Mouse (Mus musculus): ENCODE results near the gene Trim54.
A peak's percentile ranks its signal among the peaks of the same experiment; 100 is the strongest.

Trim54 gene

GRCm38 (mm10) chr5:31116354-31116753, at the start of gene Trim54:
Gene Trim54 (plus strand): TSS chr5:31116712.
- DNase-seq, result no peak

GRCm38 (mm10) chr5:31069810-31070209, 46.7 kb upstream of the Trim54 start:
- no peak for DNase-seq

GRCm38 (mm10) chr5:31071059-31071458, 45.5 kb upstream of the Trim54 start:
- DNase-seq, result no peak

GRCm38 (mm10) chr5:31071821-31072220, 44.7 kb upstream of the Trim54 start:
- DNase-seq, result no peak

- DNase-seq, result no peak
Measured at GRCm38 (mm10) chr5:31073176-31073575, 43.3 kb upstream of the Trim54 start.

GRCm38 (mm10) chr5:31076346-31076745, 40.2 kb upstream of the Trim54 start:
- no peak for DNase-seq

DNA sequence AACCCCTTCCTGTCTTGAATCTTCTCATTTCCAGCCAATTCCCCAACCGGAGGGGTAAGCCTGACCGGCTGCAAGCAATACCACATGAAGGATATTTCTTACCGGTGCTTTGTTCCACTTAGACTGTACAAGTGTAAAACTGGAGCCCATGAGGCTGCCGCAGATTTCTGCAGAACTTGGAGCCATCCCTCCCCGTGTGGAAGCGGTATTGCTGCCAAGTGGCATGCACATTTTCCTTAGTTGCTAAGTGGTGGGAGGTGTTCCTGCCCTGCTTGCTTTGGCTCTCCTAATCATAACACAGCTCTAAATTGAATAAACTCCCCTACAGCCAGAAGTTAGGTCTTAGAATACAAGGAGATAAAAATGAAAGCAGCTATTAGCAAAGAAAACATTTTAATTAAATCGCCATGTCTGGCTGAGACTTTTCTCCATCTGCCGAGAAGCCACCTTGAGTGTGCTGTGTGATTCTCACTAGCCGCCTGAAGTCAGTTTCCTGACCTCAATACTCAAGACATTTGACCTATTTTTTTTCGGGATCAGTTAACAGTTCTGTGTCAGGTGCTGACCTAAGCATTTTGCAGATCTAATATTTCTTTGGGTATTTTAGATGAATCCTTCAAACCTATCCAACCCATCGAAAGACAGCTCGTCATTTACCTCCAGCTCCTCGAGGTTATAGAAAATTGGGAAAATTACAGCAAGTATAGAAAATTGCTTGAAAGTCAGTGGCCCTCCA, 36.3 kb upstream of the Trim54 start:
- no peak for DNase-seq

- DNase-seq, result no peak
Measured at GRCm38 (mm10) chr5:31080795-31081164, 35.7 kb upstream of the Trim54 start.

- peak; percentile 50 for DNase-seq
Measured at GRCm38 (mm10) chr5:31081386-31081785, 35.1 kb upstream of the Trim54 start.

GRCm38 (mm10) chr5:31082355-31082754, 34.2 kb upstream of the Trim54 start:
- peak; percentile 62 for DNase-seq

DNA sequence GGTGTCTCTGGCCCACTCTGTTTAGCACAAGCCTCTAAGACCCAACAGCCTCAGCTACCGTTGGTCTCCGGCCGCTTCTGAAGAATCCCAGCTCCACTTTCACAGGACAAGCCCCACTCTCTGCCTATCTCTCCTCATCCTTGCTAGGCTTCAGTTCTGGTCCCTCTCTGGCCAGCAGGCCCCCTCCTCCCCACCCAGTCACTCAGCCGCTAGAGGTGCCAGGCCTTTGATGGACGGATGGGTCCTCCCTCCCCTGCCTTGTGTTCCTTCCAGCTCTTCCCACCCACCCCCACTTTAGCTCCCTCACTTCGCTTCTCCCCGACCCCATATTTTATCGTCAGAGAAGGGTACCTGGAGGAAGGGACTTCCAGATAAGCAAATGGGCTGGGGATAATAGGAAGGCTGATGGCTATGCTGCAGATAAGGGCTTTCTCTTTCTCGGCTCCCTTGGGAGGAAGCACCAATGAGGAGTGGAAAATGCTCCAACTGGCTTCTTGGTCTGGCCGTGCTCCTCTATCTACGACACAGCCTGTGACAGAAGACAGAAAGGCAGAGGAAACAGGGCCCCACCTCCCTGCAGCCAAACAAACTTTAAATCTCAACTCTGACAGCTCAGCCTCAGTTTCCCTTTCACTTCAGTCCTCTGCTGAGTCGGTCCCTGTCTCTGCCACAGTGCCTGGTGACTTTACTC, 33.4 kb upstream of the Trim54 start:
- peak; percentile 55 for DNase-seq

DNA sequence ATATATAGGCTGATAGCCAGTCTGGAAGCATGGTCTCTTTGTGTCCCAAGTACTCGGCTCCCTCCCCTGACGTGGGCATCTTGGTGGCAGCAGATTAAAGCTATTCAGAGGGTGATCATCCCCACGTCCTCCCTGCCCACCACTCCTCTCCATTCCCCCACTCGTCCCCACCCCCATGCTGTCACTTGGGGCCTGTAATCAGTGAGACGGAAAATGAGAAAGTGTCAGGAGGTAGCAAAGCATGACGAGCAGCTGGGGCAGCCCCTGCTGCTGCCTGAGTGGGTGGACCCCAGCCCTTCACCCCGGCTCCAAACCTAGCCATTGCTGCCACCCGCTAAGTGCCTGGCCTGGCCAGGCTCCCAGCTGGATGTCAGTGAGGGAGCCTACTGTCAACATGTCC, 32.6 kb upstream of the Trim54 start:
- no peak for DNase-seq

DNA sequence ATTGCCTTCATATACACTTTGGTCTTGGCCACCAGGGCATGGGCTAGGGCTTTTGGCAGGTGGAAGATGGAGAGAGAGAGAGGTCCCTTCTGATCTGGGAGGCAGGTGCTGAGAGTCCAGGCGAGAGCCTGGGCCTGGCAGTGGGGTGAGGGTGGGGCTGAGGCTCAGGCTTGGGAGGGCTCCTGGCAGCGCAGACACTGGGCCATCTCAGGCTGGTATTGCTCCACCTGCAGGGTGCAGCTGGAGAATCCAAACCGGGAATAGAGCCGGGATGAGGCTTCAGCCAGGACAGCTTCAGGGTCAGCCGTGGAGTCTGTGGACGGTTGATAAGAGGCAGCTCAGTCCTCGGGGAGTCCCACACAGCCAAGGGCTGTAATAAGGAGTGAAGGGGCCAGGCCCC, 29.9 kb upstream of the Trim54 start:
- no peak for DNase-seq

GRCm38 (mm10) chr5:31087131-31087530, 29.4 kb upstream of the Trim54 start:
- no peak for DNase-seq

DNA sequence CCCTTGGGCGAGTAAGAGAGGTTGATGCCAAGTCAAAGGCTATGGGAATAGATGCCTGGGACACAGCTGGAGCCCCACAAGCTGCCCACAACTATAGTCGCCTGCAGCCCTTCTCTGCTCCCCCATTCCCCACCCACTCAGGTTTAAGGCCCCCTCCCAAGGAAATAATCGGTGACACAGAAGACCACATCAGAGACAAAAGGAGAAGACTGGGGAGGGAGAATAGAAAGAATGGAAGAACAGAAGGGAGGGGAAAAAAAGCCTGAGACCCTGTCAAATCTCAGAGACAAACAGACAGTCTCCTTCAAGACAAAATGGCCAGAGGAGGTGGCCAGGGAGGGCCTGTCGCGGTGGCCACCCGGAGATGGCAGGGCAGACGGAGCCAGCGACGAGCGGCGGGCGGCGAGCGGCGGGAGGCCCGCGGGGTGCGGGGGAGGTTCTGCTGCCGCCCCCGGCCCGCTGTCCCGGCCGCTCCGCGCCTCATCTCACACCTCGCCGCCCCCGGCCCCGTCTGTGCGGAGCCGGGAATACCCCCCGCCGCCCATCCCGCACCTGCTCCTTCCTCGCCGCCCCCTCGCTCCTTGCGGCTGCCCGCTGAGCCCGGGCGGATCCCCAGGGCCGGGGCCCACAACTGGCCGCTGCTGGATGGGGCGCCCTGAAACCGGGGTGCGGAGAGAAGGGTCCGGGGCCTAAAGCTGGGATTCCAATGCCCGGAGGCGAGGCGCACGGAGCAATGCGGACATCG, 24.1 kb upstream of the Trim54 start:
- no peak for DNase-seq

DNA sequence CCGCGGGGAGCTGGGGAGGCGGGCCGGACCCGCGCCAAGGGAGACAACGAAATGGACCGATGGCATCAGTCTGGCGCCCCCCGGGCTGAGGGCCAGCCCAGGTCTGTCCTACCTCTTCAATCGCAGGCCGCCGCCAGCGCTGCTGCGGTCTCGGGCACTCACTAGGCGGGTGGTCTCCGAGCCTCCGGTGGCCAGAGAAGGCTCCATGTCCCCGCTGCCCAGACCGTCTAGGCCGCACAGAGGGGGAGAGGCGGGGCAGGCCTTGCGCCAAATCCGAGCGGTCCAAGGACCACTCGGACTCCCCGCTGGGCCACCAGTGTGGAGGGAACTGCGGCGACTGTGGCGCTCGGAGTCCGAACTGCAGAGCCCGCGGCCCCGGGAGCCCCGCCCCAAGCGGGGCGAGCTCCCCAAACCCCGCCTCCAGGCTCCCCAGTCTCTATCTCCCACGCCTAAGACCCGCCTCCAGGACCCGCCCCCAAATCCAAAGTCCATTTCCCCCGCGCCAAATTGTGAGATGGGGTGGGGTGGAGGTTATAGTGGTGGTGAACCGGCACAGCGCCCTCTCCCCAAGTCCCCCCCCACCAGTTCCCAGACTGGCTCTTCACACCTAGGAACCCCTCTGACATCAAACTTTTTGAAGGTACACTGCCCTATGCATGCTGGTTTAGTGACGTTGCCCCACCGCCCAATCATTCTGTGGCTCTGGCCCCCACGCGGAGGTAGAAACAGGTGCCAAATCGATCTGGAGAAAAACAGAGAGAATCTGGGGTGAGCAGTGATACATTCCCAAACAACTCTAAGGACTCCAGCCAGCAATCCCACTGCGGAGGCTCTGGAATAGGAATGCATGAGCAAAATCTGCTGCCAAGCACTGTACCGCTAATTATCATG, 23.1 kb upstream of the Trim54 start:
- DNase-seq, result peak; percentile 71

GRCm38 (mm10) chr5:31094100-31094798, 22.3 kb upstream of the Trim54 start:
- no peak for DNase-seq

DNA sequence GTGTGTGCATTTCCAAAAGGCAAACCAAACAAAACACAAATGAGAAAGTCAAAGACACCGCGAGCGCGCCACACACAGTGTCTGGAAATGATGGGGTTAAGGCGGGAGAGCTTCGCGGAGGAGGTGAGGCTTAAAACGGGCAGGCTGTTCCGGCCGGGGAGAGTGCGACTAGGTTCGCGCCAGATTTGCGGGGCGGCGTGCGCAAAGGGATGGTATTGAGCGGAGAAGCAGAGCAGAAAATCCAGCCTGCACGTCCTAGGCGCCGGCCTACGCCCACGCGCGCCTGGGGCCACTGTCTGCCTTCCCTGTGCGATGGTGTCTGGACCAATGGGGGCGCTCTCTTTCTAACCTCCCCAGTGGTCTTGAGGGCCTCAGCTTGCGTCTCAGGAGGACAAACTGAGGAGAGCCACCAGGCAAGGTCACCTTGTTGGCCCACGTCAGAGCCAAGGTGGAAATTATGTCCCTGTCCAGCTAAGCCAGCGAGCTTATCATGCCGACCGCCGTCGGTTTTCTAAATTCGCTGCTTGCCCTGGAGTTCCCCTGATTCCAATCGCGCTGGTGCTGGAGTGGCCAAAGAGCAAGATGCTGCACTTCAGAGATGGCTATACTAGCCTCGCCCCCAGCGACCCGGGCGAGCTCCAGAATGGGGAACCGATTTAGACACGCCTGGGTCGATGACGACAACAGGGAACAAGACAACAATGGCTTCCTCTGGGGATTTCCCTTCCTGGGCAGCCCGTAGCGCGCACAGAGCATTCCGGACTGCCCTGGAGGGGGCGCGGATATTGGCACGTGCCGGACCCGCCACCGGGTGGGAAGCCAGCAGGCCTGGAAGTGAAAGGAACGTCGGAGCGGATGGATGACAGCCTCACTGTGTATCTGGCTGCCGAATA, 21.5 kb upstream of the Trim54 start:
- peak; percentile 44 for DNase-seq

DNA sequence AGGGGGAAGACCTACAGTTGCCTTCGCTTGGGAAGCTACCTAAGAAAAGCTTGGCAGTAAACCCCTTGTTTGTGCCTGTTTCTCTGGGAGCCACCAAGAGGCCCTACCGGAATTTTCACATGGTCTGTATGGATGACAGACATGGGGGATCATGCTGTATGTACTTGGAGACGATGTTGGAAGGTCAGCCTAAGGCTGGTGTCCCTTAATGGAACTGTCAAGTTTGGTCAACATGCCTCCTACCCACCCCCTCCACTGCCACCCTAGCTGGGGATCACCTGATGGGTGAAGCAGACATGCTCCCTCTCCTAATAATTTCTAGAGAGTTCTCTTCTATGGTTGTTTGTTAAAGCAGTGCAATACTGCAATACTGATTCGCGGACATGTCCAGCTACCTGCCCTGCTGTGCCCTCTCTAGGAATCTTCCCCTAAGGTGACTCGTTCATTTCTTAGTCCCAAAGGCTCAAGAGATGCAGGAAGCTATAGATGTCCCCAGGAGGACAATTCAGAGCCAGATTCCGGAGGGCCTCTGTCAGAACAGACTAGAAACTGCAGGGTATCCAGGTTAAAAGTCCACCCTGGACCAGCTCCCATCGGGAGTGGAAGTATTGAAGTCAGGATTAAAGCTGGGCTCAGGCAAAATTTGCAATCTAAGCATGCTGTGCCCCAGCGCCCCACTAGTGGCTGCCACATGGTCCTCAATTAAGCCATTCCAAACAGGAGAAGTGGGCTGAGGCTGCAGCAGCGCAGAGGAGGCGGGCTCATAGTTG, 20.6 kb upstream of the Trim54 start:
- DNase-seq, result no peak

DNA sequence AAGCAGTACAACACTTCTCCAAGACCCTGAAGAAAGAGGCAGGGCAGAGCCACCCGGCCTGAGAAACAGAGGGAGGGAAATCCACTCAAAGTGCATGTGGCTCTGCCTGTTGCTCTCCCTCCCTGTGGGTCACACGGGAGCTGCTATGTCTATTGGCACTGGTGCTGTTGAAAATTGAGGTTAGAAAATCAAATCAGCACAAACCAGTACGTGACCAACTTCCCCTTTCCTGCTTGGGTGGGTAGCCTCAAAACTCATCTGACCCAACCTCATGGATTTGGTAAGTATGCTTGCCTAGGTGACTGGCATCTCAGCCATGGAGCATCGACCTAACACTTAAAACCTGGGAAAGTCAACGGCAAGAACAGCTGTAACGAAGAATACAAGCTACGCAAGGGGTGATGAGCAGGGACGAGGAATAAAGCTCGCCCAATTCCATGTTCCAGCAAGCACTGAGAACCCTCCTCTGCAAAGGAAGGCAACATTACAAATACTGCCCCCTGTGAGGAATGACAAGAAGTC, 10.6 kb upstream of the Trim54 start, which contains the start of gene Dnajc5g:
Dnajc5g (plus strand) TSS at position 472 of the 522 bp plus-strand sequence.
- no peak for DNase-seq
